Mouse (Mus musculus): ENCODE data around the gene Fam72a.

DNA sequence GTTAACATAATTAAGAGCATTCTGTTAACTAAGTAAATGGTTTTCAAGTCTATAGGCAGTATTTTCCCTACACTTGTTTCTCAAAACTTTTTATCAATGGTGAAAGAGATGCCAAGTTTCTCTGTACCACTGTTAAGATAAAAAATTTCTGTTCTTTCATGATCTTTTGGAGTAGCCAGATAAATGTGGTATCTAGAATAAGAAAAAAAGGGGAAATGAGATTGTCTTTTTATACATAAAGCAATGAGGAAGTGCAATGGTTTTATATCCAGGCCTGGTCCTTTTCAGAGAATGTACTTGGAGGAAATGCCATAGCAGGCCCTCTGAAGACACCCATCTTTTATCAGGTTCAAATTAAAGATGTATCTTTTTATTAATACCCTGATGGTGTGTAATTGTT lies 46.3 kb upstream of the Fam72a start:
- TF ChIP-seq EP300 (IDR thresholded peaks at IDR 0.05; ENCODE audit: low read depth) (no peak), CTCF (IDR thresholded peaks at IDR 0.05; ENCODE audit: low read depth) (no peak)

All from liver, embryonic 14.5 days (tissue).